Mouse (Mus musculus): Measurements from ENCODE around the gene Def8.
"Not testable (repeated sequence)": the region's sequence is repeated elsewhere in the genome, so short reads cannot be mapped to it uniquely, and the experiment has no call there.

The Def8 gene

DNA sequence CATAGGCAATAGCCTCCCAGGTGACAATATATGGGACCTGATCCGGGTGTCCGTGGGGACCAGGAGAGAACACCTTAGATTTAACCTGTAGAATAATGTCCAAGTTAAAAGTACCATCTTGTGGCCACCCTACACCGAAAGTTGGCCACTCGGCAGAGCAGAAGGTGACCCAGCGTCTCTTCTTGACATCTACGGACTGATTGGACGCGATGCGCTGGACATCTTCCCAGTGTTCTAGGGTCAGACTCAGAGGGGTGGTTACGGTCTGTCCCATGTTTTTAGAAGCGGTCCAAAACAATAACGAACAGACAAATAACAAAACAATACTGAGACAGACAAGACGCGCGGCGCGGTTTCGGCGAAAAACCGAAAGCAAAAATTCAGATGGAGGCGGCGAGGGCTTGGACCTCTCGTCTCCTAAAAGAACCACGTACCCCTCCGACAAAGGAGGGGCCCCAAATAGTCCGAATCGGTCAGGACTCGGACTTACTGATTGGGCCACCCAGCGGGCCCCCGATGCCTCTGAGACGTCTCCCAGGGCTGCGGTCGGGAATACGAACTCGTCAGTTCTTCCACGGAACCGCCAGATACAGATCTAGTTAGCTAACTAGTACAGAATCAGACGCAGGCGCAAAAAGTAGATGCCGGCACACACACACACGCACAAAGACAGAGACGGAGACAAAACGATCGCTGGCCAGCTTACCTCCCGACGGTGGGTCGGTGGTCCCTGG, 10.1 kb downstream of the Def8 start:
- not testable (repeated sequence) for DNase-seq (ENCODE audit: low spot score)

DNA sequence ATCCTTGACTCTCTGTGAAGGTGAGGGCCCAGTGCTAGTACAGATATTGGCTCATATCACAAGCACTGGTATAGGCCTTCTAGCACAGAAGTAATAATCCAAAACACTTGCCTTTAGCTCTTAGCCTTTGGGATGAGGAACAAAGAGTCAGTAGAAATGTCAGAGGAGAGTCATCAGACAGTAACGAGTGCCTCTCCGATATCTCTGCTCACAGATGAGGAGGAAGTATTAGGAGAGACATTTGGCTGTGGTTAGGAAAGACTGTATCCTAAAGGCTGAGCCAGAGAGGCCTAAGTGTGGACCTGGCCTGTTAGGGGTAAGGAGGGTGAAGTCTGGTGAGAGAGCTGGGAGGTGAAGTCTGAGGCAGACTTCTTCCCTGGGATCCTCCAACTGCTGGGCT, 18.5 kb downstream of the Def8 start:
- no peak for DNase-seq (ENCODE audit: low spot score)

DNA sequence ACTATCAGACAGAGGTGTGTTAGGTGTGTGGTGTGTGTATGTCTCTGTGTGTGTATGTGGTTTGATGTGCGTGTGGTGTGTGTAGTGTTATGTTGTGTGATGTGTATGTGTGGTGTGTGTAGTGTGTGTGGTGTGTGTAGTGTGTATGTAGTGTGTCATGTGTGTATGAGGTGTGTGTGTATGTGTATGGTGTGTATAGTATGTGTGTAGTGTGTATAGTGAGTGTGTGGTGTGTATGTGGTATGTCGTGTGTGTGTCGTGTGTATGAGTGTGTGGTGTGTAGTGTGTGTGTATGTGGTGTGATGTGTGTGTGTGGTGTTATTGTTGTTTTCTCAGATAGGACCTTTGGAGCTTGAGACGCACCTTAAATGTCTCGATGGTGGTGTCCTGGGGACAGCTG, 19.0 kb downstream of the Def8 start:
- DNase-seq (ENCODE audit: low spot score), result no peak

DNA sequence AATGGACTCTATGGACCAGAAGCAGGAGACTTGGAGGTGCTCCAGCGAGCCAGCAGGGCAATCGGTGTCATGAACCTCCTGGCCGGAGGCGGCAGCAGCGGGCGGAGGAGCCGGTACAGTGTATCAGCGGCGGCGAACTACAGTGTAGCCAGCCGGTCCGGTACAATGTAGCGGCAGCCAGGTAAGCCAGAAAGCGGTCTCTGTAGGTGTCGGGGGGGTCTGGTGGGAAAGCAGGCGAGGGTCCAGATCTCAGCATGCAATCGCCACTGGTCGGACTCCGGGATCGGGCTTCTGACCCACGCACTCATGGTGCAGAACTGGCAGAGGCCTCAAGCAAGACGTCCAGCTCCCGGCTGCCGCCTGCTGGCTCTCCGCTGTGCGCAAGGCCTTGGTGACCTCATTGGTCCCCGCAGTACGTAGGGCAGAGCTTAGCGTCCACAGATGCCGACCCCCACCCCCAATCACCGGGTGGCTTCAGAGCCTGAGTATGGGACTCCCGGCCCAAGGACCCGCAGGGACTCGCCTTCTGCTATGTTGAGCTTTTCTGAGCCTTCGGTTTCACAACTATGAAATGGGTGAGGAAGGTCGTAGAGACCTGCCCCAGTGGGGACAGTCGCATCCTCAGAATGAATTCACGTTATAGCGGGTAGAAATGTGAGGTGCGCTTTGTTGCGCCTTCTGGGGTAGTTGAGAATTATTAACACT, 19.7 kb downstream of the Def8 start:
- DNase-seq (ENCODE audit: low spot score), result peak; percentile 96

- DNase-seq (ENCODE audit: low spot score), result no peak
These were observed 20.2 kb downstream of the Def8 start for GRCm38 (mm10) chr8:123443576-123443921.

DNA sequence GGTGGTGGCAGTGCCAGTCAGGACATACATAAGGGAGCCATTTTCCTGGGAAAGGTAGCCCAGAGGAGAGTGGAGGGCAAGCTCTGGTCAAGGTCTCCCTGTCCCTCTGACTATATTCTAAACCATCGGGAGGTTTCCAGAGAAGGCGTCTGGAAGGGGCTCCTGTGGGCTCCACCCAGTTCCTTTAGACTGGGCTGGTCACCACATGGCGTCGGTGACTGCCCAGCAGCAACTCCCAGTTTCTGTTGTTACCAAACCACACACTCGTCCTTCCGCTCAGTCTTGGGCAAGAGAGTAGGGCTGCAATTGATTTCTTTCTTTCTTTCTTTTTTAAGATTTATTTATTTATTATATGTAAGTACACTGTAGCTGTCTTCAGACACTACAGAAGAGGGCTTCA, 20.8 kb downstream of the Def8 start:
- DNase-seq (ENCODE audit: low spot score), result no peak

DNA sequence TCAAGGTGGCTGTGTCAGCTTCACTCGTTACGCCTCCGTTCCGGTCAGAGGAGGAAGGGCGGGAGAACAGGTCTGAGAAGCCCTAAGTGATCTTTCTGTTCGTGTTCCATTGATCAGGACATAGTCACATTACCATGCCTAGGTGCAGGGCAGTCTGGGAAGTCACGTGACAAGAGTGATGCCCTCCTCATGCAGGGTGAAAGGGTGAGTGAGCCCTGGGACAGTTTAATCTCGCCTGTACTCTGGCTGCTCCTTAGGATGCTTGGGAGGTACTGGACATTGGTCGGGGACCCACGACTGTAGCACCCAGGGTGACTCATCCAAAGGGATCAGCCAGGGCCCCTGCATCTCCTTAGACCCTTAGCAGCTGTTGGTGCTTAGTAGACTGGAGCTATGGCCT, 22.7 kb downstream of the Def8 start:
- DNase-seq (ENCODE audit: low spot score), result no peak

GRCm38 (mm10) chr8:123446799-123447198, 23.5 kb downstream of the Def8 start:
- no peak for DNase-seq (ENCODE audit: low spot score)

DNA sequence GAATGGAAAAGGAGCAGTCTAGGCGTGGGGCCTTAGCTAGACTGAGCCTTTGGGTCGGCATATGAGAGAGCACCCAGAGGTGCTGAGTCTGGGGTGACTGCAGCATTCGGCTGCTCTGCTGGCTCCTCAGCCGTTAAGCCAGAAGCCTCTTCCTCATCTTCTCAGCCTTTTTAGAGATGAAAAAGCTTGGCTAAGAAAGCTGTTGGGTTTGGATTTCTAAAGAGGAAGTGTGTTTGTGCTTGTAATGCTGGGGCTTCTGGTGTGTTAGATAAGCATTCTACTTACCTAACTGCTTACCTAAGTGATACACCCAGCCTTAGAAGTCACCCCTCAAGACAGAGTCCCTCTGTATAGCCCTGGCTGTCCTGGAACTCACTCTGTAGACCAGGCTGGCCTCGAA, 27.5 kb downstream of the Def8 start:
- DNase-seq (ENCODE audit: low spot score), result no peak

- not testable (repeated sequence) for DNase-seq (ENCODE audit: low spot score)
These were observed 28.4 kb downstream of the Def8 start for GRCm38 (mm10) chr8:123451747-123452146.

GRCm38 (mm10) chr8:123452149-123452548, 28.8 kb downstream of the Def8 start:
- DNase-seq (ENCODE audit: low spot score), result no peak

DNA sequence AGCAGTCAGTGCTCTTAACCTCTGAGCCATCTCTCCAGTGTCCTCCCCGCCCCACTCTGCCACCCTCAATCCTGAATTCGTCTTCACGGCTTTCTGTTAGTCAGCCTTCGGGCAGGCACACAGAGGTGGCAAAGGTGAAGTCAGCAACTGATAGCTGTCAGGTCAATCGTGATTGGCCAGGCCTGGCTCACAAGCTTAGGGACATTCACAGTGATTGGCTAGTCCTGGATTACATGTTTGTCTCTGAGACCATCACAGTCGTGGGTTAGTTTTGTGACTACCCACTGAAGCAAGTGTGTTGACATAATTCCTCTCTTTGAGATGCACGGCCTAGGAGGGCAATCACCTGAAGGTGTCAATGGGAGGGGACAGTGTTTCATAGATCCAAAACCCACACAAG, 30.0 kb downstream of the Def8 start:
- DNase-seq (ENCODE audit: low spot score), result no peak

- no peak for DNase-seq (ENCODE audit: low spot score)
These were observed 30.6 kb downstream of the Def8 start for GRCm38 (mm10) chr8:123453951-123454350.

- DNase-seq (ENCODE audit: low spot score), result no peak
These were observed 31.2 kb downstream of the Def8 start for GRCm38 (mm10) chr8:123454559-123454958.

DNA sequence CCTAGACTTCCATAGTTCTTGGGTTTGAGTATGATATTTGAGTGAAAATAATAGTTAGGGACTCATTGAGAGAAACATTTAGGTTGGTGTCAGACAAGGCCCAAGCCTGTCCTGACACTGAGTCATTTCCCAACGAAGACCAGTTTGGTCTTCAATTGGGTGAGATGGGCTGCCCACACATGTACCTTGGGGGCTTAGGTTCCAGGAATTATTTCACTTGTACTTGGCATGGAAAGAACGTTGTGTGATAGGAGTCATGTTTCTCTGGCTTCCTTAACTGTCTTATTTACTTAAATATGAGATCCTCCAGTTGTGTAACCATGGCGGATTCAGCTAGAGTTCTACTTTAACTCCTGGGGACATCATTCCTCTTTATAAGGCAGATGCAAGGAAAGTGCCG, 40.3 kb downstream of the Def8 start:
- no peak for DNase-seq (ENCODE audit: low spot score)

DNA sequence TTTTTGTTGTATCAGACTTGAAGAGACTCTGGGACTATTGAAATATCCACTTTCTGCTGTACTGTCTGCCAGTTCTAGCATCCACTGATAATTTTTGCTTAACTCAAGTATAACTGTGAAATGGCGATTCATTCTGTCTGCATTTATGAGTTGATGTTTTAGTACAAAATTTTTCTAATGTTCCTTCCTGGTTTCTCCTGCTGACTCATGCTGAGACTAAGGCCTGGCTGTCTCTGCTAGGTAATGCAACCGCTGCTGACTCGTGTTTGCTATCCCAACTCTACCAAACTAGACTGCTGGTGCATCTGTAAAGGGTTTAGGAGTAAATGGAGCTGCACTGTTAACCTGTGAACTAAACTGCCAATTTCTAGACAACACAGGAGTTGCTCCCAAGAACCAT, 44.1 kb downstream of the Def8 start:
- DNase-seq (ENCODE audit: low spot score), result no peak

- not testable (repeated sequence) for DNase-seq (ENCODE audit: low spot score)
These were observed 49.7 kb downstream of the Def8 start for GRCm38 (mm10) chr8:123472991-123473390.

DNA sequence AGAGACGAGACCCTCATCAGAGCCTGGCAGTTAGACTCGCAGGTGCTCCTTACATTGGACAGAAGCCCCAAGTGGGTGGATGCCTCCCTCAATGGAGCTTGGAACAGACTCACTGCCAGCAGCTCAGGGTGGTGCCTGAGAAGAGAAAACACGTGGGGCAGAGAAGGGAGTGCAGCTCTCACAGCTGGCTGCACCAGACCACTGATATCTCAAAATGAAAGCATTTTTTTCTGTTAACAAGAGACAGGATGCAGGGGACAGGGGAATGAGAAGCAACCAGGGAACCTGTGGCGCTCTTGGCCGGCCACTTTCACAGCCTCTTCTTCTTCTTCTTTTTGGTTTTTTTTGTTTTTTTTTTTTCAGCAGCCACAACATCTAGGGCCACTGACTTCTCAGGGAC, 51.2 kb downstream of the Def8 start:
- DNase-seq (ENCODE audit: low spot score), result not testable (repeated sequence)

- peak; percentile 13 for DNase-seq (ENCODE audit: low spot score)
These were observed 53.8 kb downstream of the Def8 start for GRCm38 (mm10) chr8:123476911-123477736.

DNA sequence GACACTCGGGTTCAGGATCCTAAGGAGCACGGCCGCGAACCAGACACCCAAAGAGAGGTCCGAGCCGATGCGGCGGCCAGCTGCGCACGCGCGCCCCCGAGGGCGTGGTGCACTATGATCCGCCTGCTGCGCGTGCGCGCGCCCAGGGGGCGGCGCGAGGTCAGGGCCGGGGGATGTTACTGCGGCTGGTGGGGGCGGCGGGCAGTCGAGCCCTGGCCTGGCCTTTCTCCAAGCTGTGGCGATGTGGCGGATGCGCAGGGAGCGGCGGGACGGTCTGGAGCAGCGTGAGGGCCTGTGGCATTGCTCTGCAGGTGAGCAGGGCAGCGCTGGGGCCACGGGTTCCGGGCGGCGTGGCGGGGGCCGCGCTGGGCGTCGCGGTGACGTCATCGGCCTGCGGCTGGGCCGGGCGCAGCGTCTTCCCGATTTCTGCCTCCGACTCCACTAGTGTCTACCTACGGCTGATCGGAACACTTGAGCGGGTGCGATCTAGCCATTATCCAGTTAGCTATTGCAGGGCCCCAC, 54.5 kb downstream of the Def8 start, which contains the start of gene Afg3l1:
Afg3l1 (plus strand) TSS at position 167 of the 522 bp plus-strand sequence.
- peak; percentile 94 for DNase-seq (ENCODE audit: low spot score)

- DNase-seq (ENCODE audit: low spot score), result no peak
These were observed 55.3 kb downstream of the Def8 start for GRCm38 (mm10) chr8:123478456-123479218.

GRCm38 (mm10) chr8:123482627-123483026, 59.3 kb downstream of the Def8 start:
- no peak for DNase-seq (ENCODE audit: low spot score)
